Mouse (Mus musculus): ENCODE measurements at regions not wholly inside any gene's neighbourhood (a gene's known extent, or its start where the extent isn't known, plus 50 kb on each side); places are given as distances from the start of the nearest gene placed in this dataset.

DNA sequence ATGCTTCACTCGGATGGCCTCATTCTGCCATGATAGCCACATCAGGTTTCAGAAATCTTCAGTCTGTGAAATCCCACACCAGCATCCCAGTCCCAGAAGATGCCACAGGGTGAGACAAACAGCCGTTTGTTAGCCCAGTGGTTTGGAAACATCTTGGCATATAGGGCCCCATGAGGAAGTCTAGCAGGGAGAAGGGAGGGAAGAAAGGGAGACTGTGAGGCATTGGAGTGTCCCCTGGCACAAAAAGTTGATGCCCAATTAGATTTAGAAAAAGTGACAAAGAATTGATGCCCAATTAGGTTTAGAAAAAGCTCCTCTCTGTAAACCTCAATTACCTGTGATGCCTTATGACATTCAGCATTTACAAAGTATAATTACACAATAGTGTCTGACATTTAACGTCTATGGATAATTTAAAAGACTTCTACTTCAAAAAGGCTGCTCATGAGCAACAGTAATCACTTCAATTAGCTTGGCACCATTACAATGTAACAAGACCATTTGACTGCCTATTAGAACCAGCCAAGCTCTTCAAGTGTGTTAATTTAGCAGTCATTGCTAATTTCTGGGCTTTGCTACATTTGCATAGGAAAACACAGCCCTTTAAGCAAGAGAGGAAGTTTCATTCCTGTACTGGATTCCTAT is 254.6 kb downstream of the Psat1 start:
- WGBS, result 71% methylated on average over 3 of the region's 3 CpGs
- Histone ChIP-seq H3K9me3 (ENCODE audit: control insufficient read depth, low read depth, low read length) (no peaks in the 10 kb centered on the region), H3K4me1 (ENCODE audit: control insufficient read depth, insufficient read depth, low read length) (no peaks in the 10 kb centered on the region), H3K4me2 (replicated peaks; ENCODE audit: low read depth, low read length) (no peak overlapping the region), H3K9ac (replicated peaks; ENCODE audit: low read depth, low read length) (no peak overlapping the region), H3K27me3 (ENCODE audit: control insufficient read depth, insufficient read depth, low read length) (no peaks in the 10 kb centered on the region), H3K27ac (ENCODE audit: low read length) (no peak overlapping the region), H3K36me3 (ENCODE audit: control insufficient read depth, insufficient read depth, low read length) (no peaks in the 10 kb centered on the region), H3K4me3 (ENCODE audit: low read depth, low read length) (no peak overlapping the region)
- no peak for ATAC-seq (ENCODE audit: insufficient number of reproducible peaks, insufficient read depth, low FRiP score, low read depth)

DNA sequence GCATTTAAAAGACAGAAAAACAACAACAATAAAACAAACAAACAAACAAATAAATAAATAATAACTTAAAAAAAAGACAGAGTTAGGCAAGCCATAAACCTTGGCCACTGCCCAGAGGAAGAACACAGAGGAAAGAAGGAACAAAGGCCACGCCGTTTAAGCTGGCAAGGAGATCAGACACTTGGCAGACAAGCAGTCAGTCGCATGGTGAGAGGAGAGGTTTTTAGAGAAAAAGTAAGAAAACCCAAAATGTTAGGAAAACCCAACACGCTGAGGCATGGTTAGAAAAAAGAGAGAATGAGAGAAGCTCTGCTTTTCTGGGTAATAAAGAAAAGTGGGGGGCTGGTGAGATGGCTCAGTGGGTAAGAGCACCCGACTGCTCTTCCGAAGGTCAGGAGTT is 277.1 kb downstream of the Psat1 start:
- Histone ChIP-seq H3K9me3 (ENCODE audit: control insufficient read depth, low read depth, low read length) (no peaks in the 10 kb centered on the region), H3K4me3 (ENCODE audit: low read depth, low read length) (no peak overlapping the region), H3K36me3 (ENCODE audit: control insufficient read depth, insufficient read depth, low read length) (no peaks in the 10 kb centered on the region), H3K4me2 (replicated peaks; ENCODE audit: low read depth, low read length) (no peak overlapping the region), H3K9ac (replicated peaks; ENCODE audit: low read depth, low read length) (no peak overlapping the region), H3K4me1 (ENCODE audit: control insufficient read depth, insufficient read depth, low read length) (peaks cover 10% of the 10 kb centered on the region; the same call in 1 of the 2 replicates), H3K27me3 (ENCODE audit: control insufficient read depth, insufficient read depth, low read length) (no peaks in the 10 kb centered on the region), H3K27ac (ENCODE audit: low read length) (no peak overlapping the region)
- ATAC-seq (ENCODE audit: insufficient number of reproducible peaks, insufficient read depth, low FRiP score, low read depth), result no peak
- WGBS, result 89% methylated on average over 6 of the region's 6 CpGs

DNA sequence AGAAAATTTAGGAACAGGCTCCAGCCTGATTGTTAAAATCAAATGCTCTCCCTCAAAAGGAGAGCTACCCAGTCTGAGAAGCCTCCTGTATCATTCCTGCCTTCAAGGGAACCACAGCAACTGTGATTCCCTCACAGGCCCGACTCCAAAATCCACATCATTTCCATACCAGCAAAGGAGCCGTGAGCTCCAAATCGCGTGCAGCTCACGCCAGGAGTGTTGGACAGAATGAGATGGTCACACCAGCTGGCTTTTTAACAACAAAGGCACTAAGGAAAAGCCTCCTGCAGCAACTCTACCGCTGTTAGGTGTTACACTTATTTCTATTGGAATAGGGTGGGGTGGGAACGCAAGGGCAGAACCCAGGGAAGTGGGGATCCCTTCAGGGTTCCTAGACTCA is 277.6 kb downstream of the Psat1 start:
- 79% methylated on average over 7 of the region's 7 CpGs for WGBS
- no peaks in the 10 kb centered on the region for H3K36me3 ChIP-seq (ENCODE audit: control insufficient read depth, insufficient read depth, low read length)
- H3K9me3 ChIP-seq (ENCODE audit: control insufficient read depth, low read depth, low read length), result no peaks in the 10 kb centered on the region
- no peak overlapping the region for H3K27ac ChIP-seq (ENCODE audit: low read length)
- peaks cover 10% of the 10 kb centered on the region; the same call in 1 of the 2 replicates for H3K4me1 ChIP-seq (ENCODE audit: control insufficient read depth, insufficient read depth, low read length)
- H3K4me2 ChIP-seq (replicated peaks; ENCODE audit: low read depth, low read length), result no peak overlapping the region
- no peaks in the 10 kb centered on the region for H3K27me3 ChIP-seq (ENCODE audit: control insufficient read depth, insufficient read depth, low read length)
- H3K4me3 ChIP-seq (ENCODE audit: low read depth, low read length), result no peak overlapping the region
- ATAC-seq (ENCODE audit: insufficient number of reproducible peaks, insufficient read depth, low FRiP score, low read depth), result no peak
- no peak overlapping the region for H3K9ac ChIP-seq (replicated peaks; ENCODE audit: low read depth, low read length)

DNA sequence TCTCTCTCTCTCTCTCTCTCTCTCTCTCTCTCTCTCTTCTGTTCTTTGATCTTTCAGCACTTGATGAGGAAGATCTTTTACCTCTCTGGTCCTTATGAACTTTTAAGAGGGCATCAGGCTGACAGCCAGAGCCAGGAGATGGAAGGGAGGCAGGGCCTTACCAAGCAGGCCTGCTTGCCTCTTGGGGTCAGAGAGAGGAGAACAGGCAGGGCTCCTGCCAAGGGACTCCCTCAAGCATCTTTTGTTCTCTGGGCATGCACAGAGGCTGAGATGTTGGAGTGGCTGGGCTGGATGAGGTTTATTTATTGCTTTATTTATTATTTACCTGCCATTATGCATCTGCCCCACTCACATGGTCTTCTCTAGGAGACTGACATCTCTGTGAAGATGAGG is 278.5 kb downstream of the Psat1 start:
- no peak overlapping the region for H3K9ac ChIP-seq (replicated peaks; ENCODE audit: low read depth, low read length)
- no peaks in the 10 kb centered on the region for H3K36me3 ChIP-seq (ENCODE audit: control insufficient read depth, insufficient read depth, low read length)
- H3K4me3 ChIP-seq (ENCODE audit: low read depth, low read length), result no peak overlapping the region
- ATAC-seq (ENCODE audit: insufficient number of reproducible peaks, insufficient read depth, low FRiP score, low read depth), result no peak
- no peaks in the 10 kb centered on the region for H3K9me3 ChIP-seq (ENCODE audit: control insufficient read depth, low read depth, low read length)
- H3K4me2 ChIP-seq (replicated peaks; ENCODE audit: low read depth, low read length), result no peak overlapping the region
- no peaks in the 10 kb centered on the region for H3K27me3 ChIP-seq (ENCODE audit: control insufficient read depth, insufficient read depth, low read length)
- H3K27ac ChIP-seq (ENCODE audit: low read length), result no peak overlapping the region; the same call in 1 of the 2 replicates
- peaks cover 10% of the 10 kb centered on the region; the same call in 1 of the 2 replicates for H3K4me1 ChIP-seq (ENCODE audit: control insufficient read depth, insufficient read depth, low read length)

DNA sequence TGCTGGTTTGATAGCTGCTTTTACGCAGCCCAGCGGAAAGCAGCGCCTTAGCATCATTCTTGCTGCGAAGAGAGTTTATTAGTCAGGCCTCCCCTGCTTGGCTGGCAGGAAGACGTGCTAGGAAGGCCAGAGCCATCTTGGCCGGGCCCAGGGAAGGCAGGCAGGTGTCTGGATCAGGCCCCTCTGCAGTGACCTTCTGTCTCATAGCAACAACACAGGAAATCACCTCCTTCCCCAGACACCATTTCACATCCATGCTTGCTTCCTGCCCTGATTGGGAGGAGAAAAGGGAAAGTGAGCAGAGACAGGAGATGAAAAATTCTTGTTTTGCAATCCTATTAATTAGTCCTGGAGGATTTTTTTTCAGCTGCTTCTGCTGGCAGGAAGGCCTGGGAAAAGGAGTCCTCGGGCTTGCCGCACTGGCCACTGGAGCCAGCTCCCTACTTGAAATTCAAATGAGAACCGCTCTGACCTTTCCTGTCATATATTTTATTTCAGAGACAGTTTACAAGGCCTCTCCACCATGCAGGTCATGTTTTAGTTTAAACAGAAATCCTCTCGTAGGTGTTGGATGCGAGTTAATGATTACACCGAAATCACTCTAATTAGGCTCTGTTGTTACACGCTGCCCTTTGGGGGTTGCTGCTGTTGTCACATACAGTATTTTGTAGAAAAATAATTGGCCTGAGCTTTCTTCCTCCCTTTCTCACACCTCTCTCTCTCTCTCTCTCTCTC is 279.1 kb downstream of the Psat1 start:
- 26% methylated on average over 13 of the region's 13 CpGs for WGBS
- ATAC-seq (ENCODE audit: insufficient number of reproducible peaks, insufficient read depth, low FRiP score, low read depth), result no peak

DNA sequence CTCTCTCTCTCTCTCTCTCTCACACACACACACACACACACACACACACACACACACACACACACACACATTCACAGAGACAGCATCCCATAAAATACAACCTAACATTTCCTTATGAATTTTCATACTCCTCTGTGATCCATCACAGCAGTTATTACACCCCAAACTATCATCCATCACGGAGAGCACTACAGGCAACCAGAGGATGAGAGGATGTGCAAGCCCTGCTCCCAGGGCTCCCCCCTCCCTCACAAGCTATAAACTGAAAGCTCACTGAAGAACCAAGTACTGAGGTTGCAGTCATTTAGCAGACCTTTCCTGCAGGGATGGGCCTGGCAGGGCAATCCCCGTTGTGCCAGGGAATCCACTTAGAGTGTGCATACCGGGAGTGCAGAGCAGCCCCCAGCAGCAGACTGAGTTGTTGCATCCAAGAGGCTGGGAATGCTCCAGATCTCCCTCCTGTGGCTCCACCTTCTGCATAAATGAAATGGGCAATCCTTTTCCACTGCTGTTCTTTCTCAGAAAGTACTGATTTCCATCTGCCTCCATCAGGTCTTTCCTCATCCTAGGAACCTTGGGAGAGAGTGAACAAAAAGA is 283.4 kb downstream of the Psat1 start:
- no peak overlapping the region for H3K4me2 ChIP-seq (replicated peaks; ENCODE audit: low read depth, low read length)
- no peaks in the 10 kb centered on the region for H3K9me3 ChIP-seq (ENCODE audit: control insufficient read depth, low read depth, low read length)
- H3K27ac ChIP-seq (ENCODE audit: low read length), result no peak overlapping the region
- no peaks in the 10 kb centered on the region for H3K36me3 ChIP-seq (ENCODE audit: control insufficient read depth, insufficient read depth, low read length)
- no peak for ATAC-seq (ENCODE audit: insufficient number of reproducible peaks, insufficient read depth, low FRiP score, low read depth)
- H3K27me3 ChIP-seq (ENCODE audit: control insufficient read depth, insufficient read depth, low read length), result no peaks in the 10 kb centered on the region
- no peak overlapping the region for H3K9ac ChIP-seq (replicated peaks; ENCODE audit: low read depth, low read length)
- WGBS, result 35% methylated on average over 3 of the region's 3 CpGs
- H3K4me3 ChIP-seq (ENCODE audit: low read depth, low read length), result no peak overlapping the region
- peaks cover 8% of the 10 kb centered on the region; the same call in 1 of the 2 replicates for H3K4me1 ChIP-seq (ENCODE audit: control insufficient read depth, insufficient read depth, low read length)

More for the DNA sequence above, 279.1 kb downstream of the Psat1 start:
- no peak overlapping the region for H3K4me2 ChIP-seq (replicated peaks; ENCODE audit: low read depth, low read length)
- H3K9me3 ChIP-seq (ENCODE audit: control insufficient read depth, low read depth, low read length), result no peaks in the 10 kb centered on the region
- H3K27ac ChIP-seq (ENCODE audit: low read length), result peak overlapping the region; percentile 8; the same call in 1 of the 2 replicates
- H3K27me3 ChIP-seq (ENCODE audit: control insufficient read depth, insufficient read depth, low read length), result no peaks in the 10 kb centered on the region
- H3K36me3 ChIP-seq (ENCODE audit: control insufficient read depth, insufficient read depth, low read length), result no peaks in the 10 kb centered on the region
- peaks cover 10% of the 10 kb centered on the region; the same call in 1 of the 2 replicates for H3K4me1 ChIP-seq (ENCODE audit: control insufficient read depth, insufficient read depth, low read length)
- H3K4me3 ChIP-seq (ENCODE audit: low read depth, low read length), result no peak overlapping the region
- H3K9ac ChIP-seq (replicated peaks; ENCODE audit: low read depth, low read length), result no peak overlapping the region

DNA sequence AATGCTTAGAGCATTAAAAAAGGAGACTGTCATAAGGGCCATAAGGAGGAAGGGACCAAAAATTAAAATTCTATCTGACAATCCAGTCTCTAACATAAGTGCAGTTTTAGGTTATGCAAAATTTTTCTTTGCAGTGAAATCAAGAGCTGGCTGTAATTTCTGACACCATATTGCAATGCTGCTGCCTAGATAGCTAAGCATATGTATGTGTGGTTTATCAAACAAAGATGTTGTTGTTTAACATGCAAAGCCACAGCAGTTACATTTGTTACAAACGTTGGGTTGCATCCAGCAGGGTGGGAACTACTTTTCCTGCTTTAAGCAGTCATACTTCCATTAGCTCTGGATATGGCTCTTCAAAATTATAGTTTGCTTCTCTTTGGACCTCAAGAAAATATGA is 288.5 kb downstream of the Psat1 start:
- H3K27ac ChIP-seq (ENCODE audit: low read length), result no peak overlapping the region
- H3K4me1 ChIP-seq (ENCODE audit: control insufficient read depth, insufficient read depth, low read length), result no peaks in the 10 kb centered on the region
- no peak for ATAC-seq (ENCODE audit: insufficient number of reproducible peaks, insufficient read depth, low FRiP score, low read depth)
- 58% methylated on average over 1 of the region's 1 CpGs for WGBS
- no peaks in the 10 kb centered on the region for H3K9me3 ChIP-seq (ENCODE audit: control insufficient read depth, low read depth, low read length)
- H3K27me3 ChIP-seq (ENCODE audit: control insufficient read depth, insufficient read depth, low read length), result no peaks in the 10 kb centered on the region
- H3K4me2 ChIP-seq (replicated peaks; ENCODE audit: low read depth, low read length), result no peak overlapping the region
- no peaks in the 10 kb centered on the region for H3K36me3 ChIP-seq (ENCODE audit: control insufficient read depth, insufficient read depth, low read length)
- H3K9ac ChIP-seq (replicated peaks; ENCODE audit: low read depth, low read length), result no peak overlapping the region
- H3K4me3 ChIP-seq (ENCODE audit: low read depth, low read length), result no peak overlapping the region

DNA sequence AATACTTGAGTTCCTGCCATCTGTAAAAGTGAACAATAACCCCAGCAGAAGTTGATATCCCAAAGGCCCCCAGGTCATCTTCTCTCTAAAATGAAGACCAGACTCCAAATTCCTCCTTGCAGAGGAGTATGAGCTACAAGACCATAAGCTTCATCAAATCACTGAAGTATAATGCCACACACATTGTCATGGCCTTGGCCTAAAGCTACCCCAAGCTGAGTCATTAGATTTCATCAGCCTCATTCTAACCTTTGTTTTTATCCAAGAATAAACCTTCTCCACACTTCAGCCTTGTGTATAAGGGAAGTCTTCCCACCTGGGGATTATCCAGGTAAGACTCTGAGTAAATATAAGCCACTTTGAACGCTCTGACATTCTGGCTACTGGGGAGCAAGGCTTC is 289.3 kb downstream of the Psat1 start:
- ATAC-seq (ENCODE audit: insufficient number of reproducible peaks, insufficient read depth, low FRiP score, low read depth), result no peak
- Histone ChIP-seq H3K27ac (ENCODE audit: low read length) (no peak overlapping the region), H3K4me3 (ENCODE audit: low read depth, low read length) (no peak overlapping the region), H3K36me3 (ENCODE audit: control insufficient read depth, insufficient read depth, low read length) (no peaks in the 10 kb centered on the region), H3K9me3 (ENCODE audit: control insufficient read depth, low read depth, low read length) (no peaks in the 10 kb centered on the region), H3K4me2 (replicated peaks; ENCODE audit: low read depth, low read length) (no peak overlapping the region), H3K9ac (replicated peaks; ENCODE audit: low read depth, low read length) (no peak overlapping the region), H3K4me1 (ENCODE audit: control insufficient read depth, insufficient read depth, low read length) (no peaks in the 10 kb centered on the region), H3K27me3 (ENCODE audit: control insufficient read depth, insufficient read depth, low read length) (no peaks in the 10 kb centered on the region)
- 61% methylated on average over 1 of the region's 1 CpGs for WGBS
